Mouse (Mus musculus) kidney, embryonic 16.5 days (tissue): Measurements from ENCODE around the gene Kcnq4. TPM values are rescaled to one million over a fixed set of nuclear protein-coding genes. Genes with fewer than 3 reads are reported as not detected.

ENCODE experiments used
- ATAC-seq: fragments of 200-750 bp; cut with Nextera tagmentation; 2 replicates; pipeline ENCODE4 v1.8.0; 2017; ENCODE audit warnings: moderate TSS enrichment; ENCODE audit not compliant: low FRiP score, low TSS enrichment
- H3K27ac ChIP-seq: fragments of 300-500 bp; sonication (generic); 2 replicates; pipeline ENCODE4 v1.5.1; 2014; ENCODE audit warnings: low read length
- H3K27me3 ChIP-seq: fragments of 300-500 bp; sonication (generic); 2 replicates; pipeline ENCODE4 v1.6.1; 2014; ENCODE audit warnings: low read length, control low read depth, mixed read lengths; ENCODE audit not compliant: insufficient read depth
- H3K36me3 ChIP-seq: fragments of 300-500 bp; sonication (generic); 2 replicates; pipeline ENCODE4 v1.6.1; 2014; ENCODE audit warnings: low read length, control low read depth, mixed read lengths; ENCODE audit not compliant: insufficient read depth
- H3K4me1 ChIP-seq: fragments of 300-500 bp; sonication (generic); 2 replicates; pipeline ENCODE4 v1.6.1; 2014; ENCODE audit warnings: low read length, control low read depth, mixed read lengths; ENCODE audit not compliant: insufficient read depth
- H3K4me2 ChIP-seq: fragments of 300-500 bp; sonication (generic); replicated peaks from 2 replicates; pipeline ENCODE4 v1.6.1; 2014; ENCODE audit warnings: low read depth, low read length
- H3K4me3 ChIP-seq: fragments of 300-500 bp; sonication (generic); 2 replicates; pipeline ENCODE4 v1.5.1; 2014; ENCODE audit warnings: mild to moderate bottlenecking, low read length
- H3K9ac ChIP-seq: fragments of 300-500 bp; sonication (generic); replicated peaks from 2 replicates; pipeline ENCODE4 v1.6.1; 2014; ENCODE audit warnings: low read length
- H3K9me3 ChIP-seq: fragments of 300-500 bp; sonication (generic); 2 replicates; pipeline ENCODE4 v1.6.1; 2016; ENCODE audit warnings: low read length, control low read depth
- WGBS: fragments of 180-500 bp; shearing (Covaris S2); extraction: QIAGEN DNeasy Blood & Tissue Kit; methylation state at CpG from one replicate; pipeline ENCODE4 v1.1.7; 2014; 5-methylcytosine and 5-hydroxymethylcytosine counted together
- polyA plus RNA-seq: library from polyadenylated mRNA; unstranded; fragments of >200 nt; fragmentation: Nextera tagmentation; extraction: Ambion mirVana; gene quantifications from 2 replicates; pipeline ENCODE4 v1.2.1, GENCODE M21; 2015

The Kcnq4 gene
- 0.85 and 1.7 TPM in 2 replicates for polyA plus RNA-seq

- peak within 1 kb of the TSS; percentile 65 for H3K9ac ChIP-seq
- H3K4me2 ChIP-seq: peak within 1 kb of the TSS; percentile 100
- peaks cover 25% of the 10 kb centered on the region; the same call in 1 of the 2 replicates for H3K4me1 ChIP-seq
- H3K27ac ChIP-seq: no peak within 1 kb of the TSS
- 0 out of 2 replicates have a peak, but pooled peaks have one; percentile 1 for ATAC-seq
- 3% methylated on average over 42 of the region's 42 CpGs for WGBS
- no peaks in the 10 kb centered on the region for H3K36me3 ChIP-seq
- H3K27me3 ChIP-seq: peaks cover 55% of the 10 kb centered on the region
- no peaks in the 10 kb centered on the region for H3K9me3 ChIP-seq
- H3K4me3 ChIP-seq: peak within 1 kb of the TSS; percentile 65
Observed at GRCm38 (mm10) chr4:120747941-120748866, at the start of gene Kcnq4. Kcnq4 (minus strand) TSS chr4:120748612.

- Histone ChIP-seq H3K9me3 (no peaks in the 10 kb centered on the region), H3K36me3 (no peaks in the 10 kb centered on the region), H3K9ac (no peak overlapping the region), H3K27ac (no peak overlapping the region), H3K4me2 (no peak overlapping the region), H3K4me1 (peaks cover 11% of the 10 kb centered on the region), H3K27me3 (no peaks in the 10 kb centered on the region), H3K4me3 (no peak overlapping the region)
- no peak for ATAC-seq
- WGBS: 96% methylated on average over 2 of the region's 2 CpGs
Observed at GRCm38 (mm10) chr4:120796687-120797086, 48.3 kb upstream of the Kcnq4 start.

- H3K27ac ChIP-seq: no peak overlapping the region
- H3K27me3 ChIP-seq: no peaks in the 10 kb centered on the region
- WGBS: 74% methylated on average over 1 of the region's 1 CpGs
- ATAC-seq: no peak
- peaks cover 9% of the 10 kb centered on the region for H3K4me1 ChIP-seq
- peaks cover 2% of the 10 kb centered on the region; the same call in 1 of the 2 replicates for H3K36me3 ChIP-seq
- no peaks in the 10 kb centered on the region for H3K9me3 ChIP-seq
- no peak overlapping the region for H3K4me2 ChIP-seq
- no peak overlapping the region for H3K9ac ChIP-seq
- no peak overlapping the region for H3K4me3 ChIP-seq
Observed at GRCm38 (mm10) chr4:120795646-120796045, 47.2 kb upstream of the Kcnq4 start.

- Histone ChIP-seq H3K36me3 (peaks cover 29% of the 10 kb centered on the region), H3K4me3 (no peak overlapping the region), H3K9ac (no peak overlapping the region), H3K27me3 (no peaks in the 10 kb centered on the region), H3K9me3 (no peaks in the 10 kb centered on the region), H3K27ac (no peak overlapping the region), H3K4me2 (no peak overlapping the region), H3K4me1 (peaks cover 6% of the 10 kb centered on the region)
- ATAC-seq: no peak
- WGBS: 90% methylated on average over 2 of the region's 2 CpGs
Observed at GRCm38 (mm10) chr4:120792918-120793317, 44.5 kb upstream of the Kcnq4 start.

- Histone ChIP-seq H3K27me3 (no peaks in the 10 kb centered on the region), H3K9me3 (no peaks in the 10 kb centered on the region), H3K4me3 (no peak overlapping the region), H3K9ac (no peak overlapping the region), H3K36me3 (peaks cover 54% of the 10 kb centered on the region), H3K4me1 (no peaks in the 10 kb centered on the region), H3K27ac (no peak overlapping the region), H3K4me2 (no peak overlapping the region)
- WGBS: 92% methylated on average over 4 of the region's 4 CpGs
- ATAC-seq: no peak
Observed at GRCm38 (mm10) chr4:120790027-120790426, 41.6 kb upstream of the Kcnq4 start.

GRCm38 (mm10) chr4:120755801-120756200 lies 7.4 kb upstream of the Kcnq4 start:
- 63% methylated on average over 5 of the region's 5 CpGs for WGBS
- H3K36me3 ChIP-seq: peaks cover 36% of the 10 kb centered on the region
- ATAC-seq: no peak
- no peak overlapping the region for H3K4me3 ChIP-seq
- no peak overlapping the region for H3K27ac ChIP-seq
- H3K4me1 ChIP-seq: no peaks in the 10 kb centered on the region
- H3K4me2 ChIP-seq: no peak overlapping the region
- no peak overlapping the region for H3K9ac ChIP-seq
- peaks cover 3% of the 10 kb centered on the region; the same call in 1 of the 2 replicates for H3K27me3 ChIP-seq
- no peaks in the 10 kb centered on the region for H3K9me3 ChIP-seq

GRCm38 (mm10) chr4:120755299-120755698 lies 6.9 kb upstream of the Kcnq4 start:
- Histone ChIP-seq H3K9ac (no peak overlapping the region), H3K27ac (no peak overlapping the region), H3K36me3 (peaks cover 31% of the 10 kb centered on the region), H3K4me3 (no peak overlapping the region), H3K4me2 (no peak overlapping the region), H3K27me3 (peaks cover 5% of the 10 kb centered on the region; the same call in 1 of the 2 replicates), H3K4me1 (no peaks in the 10 kb centered on the region), H3K9me3 (no peaks in the 10 kb centered on the region)
- 0% methylated on average over 1 of the region's 1 CpGs for WGBS
- ATAC-seq: peak; percentile 51; the same call in 1 of the 2 replicates

GRCm38 (mm10) chr4:120749601-120750000 lies 1.2 kb upstream of the Kcnq4 start:
- Histone ChIP-seq H3K9me3 (no peaks in the 10 kb centered on the region), H3K36me3 (no peaks in the 10 kb centered on the region), H3K27ac (no peak overlapping the region), H3K4me2 (no peak overlapping the region), H3K4me3 (no peak overlapping the region), H3K4me1 (peaks cover 19% of the 10 kb centered on the region; the same call in 1 of the 2 replicates), H3K27me3 (peaks cover 55% of the 10 kb centered on the region), H3K9ac (no peak overlapping the region)
- WGBS: 51% methylated on average over 2 of the region's 2 CpGs
- no peak for ATAC-seq

GRCm38 (mm10) chr4:120747243-120747792 lies 1.1 kb downstream of the Kcnq4 start:
- no peak overlapping the region for H3K27ac ChIP-seq
- WGBS: under 1% methylated on average over 52 of the region's 75 CpGs
- no peaks in the 10 kb centered on the region for H3K9me3 ChIP-seq
- H3K4me1 ChIP-seq: peaks cover 30% of the 10 kb centered on the region; the same call in 1 of the 2 replicates
- peaks cover 55% of the 10 kb centered on the region for H3K27me3 ChIP-seq
- H3K9ac ChIP-seq: peak overlapping the region; percentile 65
- no peaks in the 10 kb centered on the region for H3K36me3 ChIP-seq
- peak overlapping the region; percentile 65 for H3K4me3 ChIP-seq
- ATAC-seq: peak; percentile 52
- peak overlapping the region; percentile 100 for H3K4me2 ChIP-seq
